Comparison of ENCODE assay signal across 8 mouse cellular contexts in genomic region chr5:108668387-108668932, GRCm38 (mm10). TPM values are rescaled to one million over a fixed set of nuclear protein-coding genes. Genes with fewer than 3 reads are reported as not detected.
A peak's percentile ranks its signal among the peaks of the same experiment; 100 is the strongest.
DNase-seq lines count a peak whose midpoint lies in the region; ATAC-seq and TF ChIP-seq lines count a peak whose summit lies in the region.

No protein-coding gene starts in this region.

- H3K36me3 ChIP-seq in heart, embryonic 14.5 days (ENCODE audit: control insufficient read depth, insufficient read depth, low read length) = peaks cover 17% of the 10 kb centered on the region
- peaks cover 35% of the 10 kb centered on the region for H3K36me3 ChIP-seq in G1E (replicated peaks)
- no peaks in the 10 kb centered on the region for H3K36me3 ChIP-seq in hindbrain, embryonic 11.5 days (ENCODE audit: control insufficient read depth, insufficient read depth, low read length)

- peaks cover 2 to 16% of the 10 kb centered on the region in 2 experiments; a peak in 2 of 4 replicates for H3K4me1 ChIP-seq in heart, embryonic 14.5 days (ENCODE audit: control insufficient read depth in 2 of 2, insufficient read depth in 2 of 2, low read length in 2 of 2)
- peaks cover 68% of the 10 kb centered on the region for H3K4me1 ChIP-seq in G1E (ENCODE audit: insufficient read depth, low read depth, low read length)
- 0 out of 2 replicates have a peak, but pooled peaks cover 4% of the 10 kb centered on the region for H3K4me1 ChIP-seq in hindbrain, embryonic 11.5 days (replicated peaks; ENCODE audit: control insufficient read depth, insufficient read depth, low read length)

- peak overlapping the region; percentile 88 for H3K9ac ChIP-seq in heart, embryonic 14.5 days (ENCODE audit: low read length)
- peak overlapping the region; percentile 70 for H3K9ac ChIP-seq in hindbrain, embryonic 11.5 days (ENCODE audit: low read depth, low read length)

- H3K4me2 ChIP-seq in heart, embryonic 14.5 days (ENCODE audit: low read length) = peak overlapping the region; percentile 89
- peak overlapping the region; percentile 75 for H3K4me2 ChIP-seq in hindbrain, embryonic 11.5 days (replicated peaks; ENCODE audit: low read depth, low read length)

- H3K4me3 ChIP-seq in heart, embryonic 14.5 days (ENCODE audit: control insufficient read depth in 1 of 2, insufficient read depth in 1 of 2, low read depth in 1 of 2, low read length in 2 of 2) = peak overlapping the region; percentile 63 to 77
- peak overlapping the region; percentile 75 for H3K4me3 ChIP-seq in G1E (ENCODE audit: low read depth, low read length)
- H3K4me3 ChIP-seq in hindbrain, embryonic 11.5 days (ENCODE audit: low read depth, low read length) = peak overlapping the region; percentile 51

- no peaks in the 10 kb centered on the region for H3K9me3 ChIP-seq in heart, embryonic 14.5 days (ENCODE audit: control insufficient read depth, low read length)
- no peaks in the 10 kb centered on the region for H3K9me3 ChIP-seq in G1E (replicated peaks)
- no peaks in the 10 kb centered on the region for H3K9me3 ChIP-seq in hindbrain, embryonic 11.5 days (ENCODE audit: control insufficient read depth, low read length)

- intact Hi-C loops in left cerebral cortex, postnatal 14 days (cut with DNase I) = loop anchor here (10.0 kb wide), 1 partner anchor 1436 kb away; the partner anchor contains the start of gene Gtpbp6

- no peak for ATAC-seq in heart, embryonic 14.5 days (ENCODE audit: insufficient number of reproducible peaks, insufficient read depth, low FRiP score, low read depth)
- ATAC-seq in G1E (ENCODE audit: extremely low read depth, insufficient number of reproducible peaks, low FRiP score, poor library complexity, severe bottlenecking) = no peak
- ATAC-seq in hindbrain, embryonic 11.5 days (ENCODE audit: low FRiP score) = no peak
- peak; percentile 2; the same call in 1 of the 2 replicates for ATAC-seq in megakaryocyte-erythroid progenitor cell, adult 5-6 weeks (replicated peaks; ENCODE audit: low FRiP score, low TSS enrichment, poor library complexity, severe bottlenecking)
- no peak for ATAC-seq in frontal cortex, adult (ENCODE audit: low TSS enrichment)

- TF ChIP-seq CTCF in G1E (IDR thresholded peaks at IDR 0.05; ENCODE audit: low read depth, low read length) = no peak

- H3K27me3 ChIP-seq in heart, embryonic 14.5 days (ENCODE audit: control insufficient read depth, insufficient read depth, low read length) = 0 out of 2 replicates have a peak, but pooled peaks cover 7% of the 10 kb centered on the region
- H3K27me3 ChIP-seq in G1E (ENCODE audit: insufficient read depth, low read length) = no peaks in the 10 kb centered on the region
- H3K27me3 ChIP-seq in hindbrain, embryonic 11.5 days (ENCODE audit: control insufficient read depth, insufficient read depth, low read length) = no peaks in the 10 kb centered on the region

- 9% methylated on average over 3 of the region's 3 CpGs for WGBS in heart, embryonic 14.5 days
- WGBS in hindbrain, embryonic 11.5 days = 18% methylated on average over 3 of the region's 3 CpGs

- no peak for DNase-seq in heart, adult 8-10 months (ENCODE audit: low spot score)
- no peak for DNase-seq in G1E (ENCODE audit: low spot score)
- peak; percentile 24 for DNase-seq in hindbrain, embryonic 11.5 days (ENCODE audit: low spot score)
- no peak for DNase-seq in left cerebral cortex, postnatal 14 days (ENCODE audit: low spot score in 2 of 2)
- no peak for DNase-seq in frontal cortex, adult 2 months (ENCODE audit: extremely low spot score in 1 of 2, low spot score in 1 of 2)

- H3K27ac ChIP-seq in heart, embryonic 14.5 days (replicated peaks in 1 of 2; ENCODE audit: control insufficient read depth in 1 of 2, insufficient read depth in 1 of 2, low read depth in 2 of 2, low read length in 2 of 2) = peak overlapping the region; percentile 88 to 96
- no peak overlapping the region for H3K27ac ChIP-seq in hindbrain, embryonic 11.5 days (ENCODE audit: low read depth, low read length)

RNA-seq across cellular contexts. Expression of gene Dgkq, which starts 1.0 kb away (rescaled TPM):
- 5.6 and 6.6 TPM in 2 replicates for polyA plus RNA-seq in heart, embryonic 14.5 days (2014; fragmentation: Nextera tagmentation; extraction: Ambion mirVana)
- total RNA-seq in heart, adult 8-10 months (2022) = 1 to 10 TPM; 5.1 to 8.9 (median 6.1) TPM
- total RNA-seq in G1E (2014; fragmentation: Nextera tagmentation) (6.9 and 12.3 TPM in 2 replicates), G1E (2017) (7.9 and 8.3 TPM in 2 replicates)
- 3.9 and 4.5 TPM in 2 replicates for polyA plus RNA-seq in G1E (2012)
- polyA plus RNA-seq in hindbrain, embryonic 11.5 days (2014; fragmentation: Nextera tagmentation; extraction: Ambion mirVana) = 8.2 and 9.5 TPM in 2 replicates
- 16.3 and 24.7 TPM in 2 replicates for total RNA-seq in megakaryocyte-erythroid progenitor cell, adult 5-6 weeks (2014; fragmentation: Nextera tagmentation)
- total RNA-seq in megakaryocyte-erythroid progenitor cell, adult 5-6 weeks (2017) = 10.5 and 13.0 TPM in 2 replicates
- 10 to 100 TPM; 51.4 to 53.5 TPM for total RNA-seq in left cerebral cortex, postnatal 14 days (2021)
- polyA plus RNA-seq in frontal cortex, adult 2 months (2012; rRNA removed) = 52.4 and 59.1 TPM in 2 replicates

RNA-seq across cellular contexts. Expression of gene Slc26a1, which starts 6.9 kb away (rescaled TPM):
- polyA plus RNA-seq in heart, embryonic 14.5 days (2014; fragmentation: Nextera tagmentation; extraction: Ambion mirVana) = 0.40 and 0.53 TPM in 2 replicates
- total RNA-seq in heart, adult 8-10 months (2022) = under 1 TPM in 1 of 4 experiments, not detected in 3; 0.06 TPM
- total RNA-seq in G1E (2014; fragmentation: Nextera tagmentation) (1.7 and 2.0 TPM in 2 replicates), G1E (2017) (0.87 and 0.93 TPM in 2 replicates)
- 0.88 and 1.2 TPM in 2 replicates for polyA plus RNA-seq in G1E (2012)
- 0.48 and 0.91 TPM in 2 replicates for polyA plus RNA-seq in hindbrain, embryonic 11.5 days (2014; fragmentation: Nextera tagmentation; extraction: Ambion mirVana)
- 22.9 and 25.8 TPM in 2 replicates for total RNA-seq in megakaryocyte-erythroid progenitor cell, adult 5-6 weeks (2014; fragmentation: Nextera tagmentation)
- 10.7 and 12.3 TPM in 2 replicates for total RNA-seq in megakaryocyte-erythroid progenitor cell, adult 5-6 weeks (2017)
- total RNA-seq in left cerebral cortex, postnatal 14 days (2021) = 1 to 10 TPM; 1.3 to 2.6 TPM
- 1.4 and 1.7 TPM in 2 replicates for polyA plus RNA-seq in frontal cortex, adult 2 months (2012; rRNA removed)

RNA-seq across cellular contexts. Expression of gene Idua, which starts 8.3 kb away (rescaled TPM):
- 14.5 and 14.9 TPM in 2 replicates for polyA plus RNA-seq in heart, embryonic 14.5 days (2014; fragmentation: Nextera tagmentation; extraction: Ambion mirVana)
- 10 to 100 TPM; 17.9 to 27.3 (median 21.1) TPM for total RNA-seq in heart, adult 8-10 months (2022)
- 37.7 and 43.2 TPM in 2 replicates for total RNA-seq in G1E (2014; fragmentation: Nextera tagmentation)
- total RNA-seq in G1E (2017) = 6.2 TPM in 2 replicates
- 7.0 and 9.1 TPM in 2 replicates for polyA plus RNA-seq in G1E (2012)
- polyA plus RNA-seq in hindbrain, embryonic 11.5 days (2014; fragmentation: Nextera tagmentation; extraction: Ambion mirVana) = 8.7 and 9.4 TPM in 2 replicates
- 19.9 and 20.7 TPM in 2 replicates for total RNA-seq in megakaryocyte-erythroid progenitor cell, adult 5-6 weeks (2014; fragmentation: Nextera tagmentation)
- total RNA-seq in megakaryocyte-erythroid progenitor cell, adult 5-6 weeks (2017) = 2.8 and 7.8 TPM in 2 replicates
- 1 to 10 TPM; 9.6 TPM for total RNA-seq in left cerebral cortex, postnatal 14 days (2021)
- 29.2 and 29.7 TPM in 2 replicates for polyA plus RNA-seq in frontal cortex, adult 2 months (2012; rRNA removed)

RNA-seq across cellular contexts. Expression of gene Fgfrl1, which starts 23.7 kb away (rescaled TPM):
- polyA plus RNA-seq in heart, embryonic 14.5 days (2014; fragmentation: Nextera tagmentation; extraction: Ambion mirVana) = 23.9 and 25.2 TPM in 2 replicates
- total RNA-seq in heart, adult 8-10 months (2022) = 10 to 100 TPM; 22.5 to 30.0 (median 26.3) TPM
- total RNA-seq in G1E (2014; fragmentation: Nextera tagmentation) (4.2 and 4.9 TPM in 2 replicates), G1E (2017) (2.1 and 2.5 TPM in 2 replicates)
- polyA plus RNA-seq in G1E (2012) = 5.1 and 7.1 TPM in 2 replicates
- 11.9 and 13.6 TPM in 2 replicates for polyA plus RNA-seq in hindbrain, embryonic 11.5 days (2014; fragmentation: Nextera tagmentation; extraction: Ambion mirVana)
- 16.8 and 29.8 TPM in 2 replicates for total RNA-seq in megakaryocyte-erythroid progenitor cell, adult 5-6 weeks (2014; fragmentation: Nextera tagmentation)
- 7.5 and 8.4 TPM in 2 replicates for total RNA-seq in megakaryocyte-erythroid progenitor cell, adult 5-6 weeks (2017)
- 10 to 100 TPM; 14.4 to 20.7 TPM for total RNA-seq in left cerebral cortex, postnatal 14 days (2021)
- polyA plus RNA-seq in frontal cortex, adult 2 months (2012; rRNA removed) = 38.9 and 42.3 TPM in 2 replicates

RNA-seq across cellular contexts. Expression of gene Tmem175, which starts 38.9 kb away (rescaled TPM):
- polyA plus RNA-seq in heart, embryonic 14.5 days (2014; fragmentation: Nextera tagmentation; extraction: Ambion mirVana) = 22.1 and 22.2 TPM in 2 replicates
- 10 to 100 TPM in 3 of 4 experiments, 1 to 10 TPM in 1; 9.9 to 11.5 (median 11.0) TPM for total RNA-seq in heart, adult 8-10 months (2022)
- total RNA-seq in G1E (2014; fragmentation: Nextera tagmentation) (38.0 and 51.5 TPM in 2 replicates), G1E (2017) (22.4 and 22.9 TPM in 2 replicates)
- 2.2 and 4.4 TPM in 2 replicates for polyA plus RNA-seq in G1E (2012)
- 20.4 and 22.3 TPM in 2 replicates for polyA plus RNA-seq in hindbrain, embryonic 11.5 days (2014; fragmentation: Nextera tagmentation; extraction: Ambion mirVana)
- 20.5 and 21.9 TPM in 2 replicates for total RNA-seq in megakaryocyte-erythroid progenitor cell, adult 5-6 weeks (2014; fragmentation: Nextera tagmentation)
- 6.5 and 12.3 TPM in 2 replicates for total RNA-seq in megakaryocyte-erythroid progenitor cell, adult 5-6 weeks (2017)
- 10 to 100 TPM; 38.3 to 44.2 TPM for total RNA-seq in left cerebral cortex, postnatal 14 days (2021)
- 63.1 and 66.6 TPM in 2 replicates for polyA plus RNA-seq in frontal cortex, adult 2 months (2012; rRNA removed)
